Mouse (Mus musculus) gastrocnemius, postnatal 25 days (tissue): ENCODE data around the gene Gtf2h5. TPM values are rescaled to one million over a fixed set of nuclear protein-coding genes. Genes with fewer than 3 reads are reported as not detected.

Experiments
- DNase-seq: peaks from one replicate; pipeline ENCODE4 v3.0.0; 2022
- microRNA-seq, 2 experiments: library from miRNA; unstranded; fragments of <30 nt; microRNA quantifications; one replicate each; pipeline ENCODE4 v1.2.0; 2021; ENCODE audit warnings: borderline replicate concordance in 2 of 2
- total RNA-seq, 2 experiments: library from RNA; stranded (reverse); gene quantifications; 1 replicate in 1 of 2; 2 replicates in 1 of 2; pipeline ENCODE4 v1.2.3; 2021

Gene Gtf2h5
- total RNA-seq, 2 experiments from 2014 or later, result 45.1 to 49.0 TPM

- no peak for DNase-seq
Observed at GRCm38 (mm10) chr17:6110956-6111355, 31.4 kb downstream of the Gtf2h5 start.

- no peak for DNase-seq
Observed at GRCm38 (mm10) chr17:6113653-6114052, 34.1 kb downstream of the Gtf2h5 start.

DNA sequence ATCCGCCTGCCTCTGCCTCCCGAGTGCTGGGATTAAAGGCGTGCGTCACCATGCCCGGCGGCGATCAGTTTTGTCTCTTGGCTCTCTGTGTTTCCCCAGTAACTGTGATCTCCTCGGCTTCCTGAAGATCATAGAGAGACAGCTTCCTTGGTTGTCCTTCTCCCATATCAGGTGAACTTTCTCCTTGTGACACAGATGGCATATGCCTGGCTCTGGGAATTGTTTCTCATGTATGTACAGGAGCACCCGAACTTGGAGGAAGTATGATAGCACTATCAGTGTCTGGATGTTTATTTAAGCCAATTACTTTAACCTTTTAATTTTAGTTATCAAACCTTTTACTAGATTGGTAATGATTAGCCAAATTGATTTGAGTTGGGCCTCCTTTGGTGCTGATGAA, 35.5 kb downstream of the Gtf2h5 start:
- DNase-seq, result no peak

DNA sequence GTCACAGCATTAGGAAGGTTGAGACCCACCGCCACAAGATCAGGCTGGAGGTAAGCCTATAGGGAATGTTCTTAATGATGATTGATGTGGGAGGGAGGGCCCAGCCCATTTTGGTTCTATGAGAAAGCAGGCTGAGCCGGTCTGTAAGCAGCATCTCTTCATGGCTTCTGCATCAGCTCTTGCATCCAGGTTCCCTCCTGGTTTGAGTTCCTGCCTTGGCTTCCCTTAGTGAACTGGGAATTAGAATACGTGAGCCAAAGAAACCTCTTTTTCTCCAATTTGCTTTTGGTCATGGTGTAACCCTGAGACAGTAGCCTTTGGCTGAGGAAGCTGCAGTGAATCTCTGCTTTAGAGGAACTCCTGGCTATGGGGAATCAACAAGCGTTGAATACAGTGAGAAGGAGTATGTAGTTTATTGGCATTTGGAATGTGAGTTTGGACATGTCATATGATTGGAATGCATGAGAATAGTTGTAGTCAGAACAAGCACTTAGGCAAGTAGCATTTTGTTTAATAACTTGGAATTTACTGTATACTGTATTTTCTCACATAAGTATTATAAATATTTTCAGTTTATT, 37.7 kb downstream of the Gtf2h5 start:
- DNase-seq, result no peak

GRCm38 (mm10) chr17:6117917-6118316, 38.3 kb downstream of the Gtf2h5 start:
- DNase-seq, result no peak

DNA sequence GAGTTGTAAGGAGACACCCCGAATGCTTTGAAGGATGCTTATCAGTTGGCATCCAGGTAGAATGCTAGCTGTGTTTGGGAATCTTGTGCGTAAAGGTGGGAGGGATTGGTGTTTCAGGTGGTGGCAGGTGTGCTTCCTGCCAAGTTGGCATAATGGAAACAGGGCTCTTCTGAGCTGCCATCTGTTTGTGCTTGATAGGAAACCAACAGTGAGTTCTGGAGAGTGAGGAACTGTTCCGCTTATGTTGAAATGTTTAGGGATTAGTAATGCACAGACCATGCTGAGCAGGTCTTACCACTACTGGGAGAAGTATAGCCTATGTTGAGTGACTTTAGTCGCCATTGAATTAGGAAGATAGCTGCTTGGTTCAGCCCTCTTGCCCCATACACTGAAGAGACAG, 39.3 kb downstream of the Gtf2h5 start:
- DNase-seq, result no peak

GRCm38 (mm10) chr17:6123776-6124175, 44.2 kb downstream of the Gtf2h5 start:
- DNase-seq, result no peak

- no peak for DNase-seq
Observed at GRCm38 (mm10) chr17:6125441-6125840, 45.9 kb downstream of the Gtf2h5 start.

- no peak for DNase-seq
Observed at GRCm38 (mm10) chr17:6128039-6128438, 48.5 kb downstream of the Gtf2h5 start.

- no peak for DNase-seq
Observed at GRCm38 (mm10) chr17:6129361-6129760, 49.8 kb downstream of the Gtf2h5 start.

- DNase-seq, result no peak
Observed at GRCm38 (mm10) chr17:6131083-6131482, 51.5 kb downstream of the Gtf2h5 start.

Small RNA genes lying within 50 kb of the gene (microRNA-seq; reads per million reads assigned to microRNA genes)
- gene Gm22774, result 0 reads per million in 2 experiments

Other genes with a start within 250 kb of the Gtf2h5 start
- gene Snx9, start 238.5 kb upstream of the Gtf2h5 start, total RNA-seq, result 10 to 100 TPM; 21.5 to 22.4 TPM
- gene Synj2, start 138.5 kb upstream of the Gtf2h5 start, total RNA-seq, result 10 to 100 TPM; 35.8 to 48.7 TPM
- gene Serac1, start within 50 bp of the Gtf2h5 start, total RNA-seq, result 1 to 10 TPM; 5.2 to 5.4 TPM
- gene Tulp4, start 26.7 kb downstream of the Gtf2h5 start, total RNA-seq, result 100 to 1,000 TPM in 1 of 2 experiments, 10 to 100 TPM in 1; 95.2 to 117 TPM
- 1 to 10 TPM; 4.2 to 5.6 TPM for gene Tmem181a, start 177.1 kb downstream of the Gtf2h5 start, total RNA-seq
- gene Dynlt1a, start 237.7 kb downstream of the Gtf2h5 start, total RNA-seq, result 1 to 10 TPM; 2.3 to 2.4 TPM